Mouse (Mus musculus) spleen, embryonic (tissue): ENCODE results near the gene Immt.

Experiments
- CTCF ChIA-PET: fragments of 350-600 bp; sonication (Branson Sonifier 250); formaldehyde crosslinking; loops from one replicate; lab custom pipeline; 2022; lab: Charles Lee

Immt gene

GRCm38 (mm10) chr6:71830690-71831580 lies at the start of gene Immt:
TSS of gene Immt (plus strand) at chr6:71831331.
- CTCF ChIA-PET = interaction anchor here (1.0 kb wide), 1 partner anchor 9 kb away, joined by 3 read pairs; no protein-coding TSS in a partner anchor

GRCm38 (mm10) chr6:71783165-71783564 lies 48.0 kb upstream of the Immt start:
- CTCF ChIA-PET = no interaction called here

- CTCF ChIA-PET = no interaction called here
Measured at GRCm38 (mm10) chr6:71788348-71788747, 42.8 kb upstream of the Immt start.

DNA sequence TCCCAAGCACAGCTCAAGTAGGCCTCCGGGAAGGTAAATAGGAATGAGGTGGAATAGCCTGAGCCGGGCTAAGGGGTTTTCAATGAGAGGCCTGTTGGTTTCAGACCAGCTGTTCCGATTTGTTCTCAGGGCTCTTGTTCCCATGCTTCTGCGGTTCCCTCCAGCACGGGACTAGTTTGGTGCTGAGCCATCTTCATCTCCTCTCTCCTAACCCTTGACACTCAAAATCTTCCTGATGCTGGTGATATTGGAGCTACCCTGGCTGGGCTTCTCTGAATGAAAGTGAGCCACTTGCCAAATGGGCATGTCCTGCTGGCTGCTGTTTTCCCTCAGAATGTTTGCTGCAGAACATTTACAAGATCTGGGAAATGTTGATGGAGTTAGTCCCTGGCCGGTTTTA lies 39.4 kb upstream of the Immt start:
- CTCF ChIA-PET = no interaction called here

DNA sequence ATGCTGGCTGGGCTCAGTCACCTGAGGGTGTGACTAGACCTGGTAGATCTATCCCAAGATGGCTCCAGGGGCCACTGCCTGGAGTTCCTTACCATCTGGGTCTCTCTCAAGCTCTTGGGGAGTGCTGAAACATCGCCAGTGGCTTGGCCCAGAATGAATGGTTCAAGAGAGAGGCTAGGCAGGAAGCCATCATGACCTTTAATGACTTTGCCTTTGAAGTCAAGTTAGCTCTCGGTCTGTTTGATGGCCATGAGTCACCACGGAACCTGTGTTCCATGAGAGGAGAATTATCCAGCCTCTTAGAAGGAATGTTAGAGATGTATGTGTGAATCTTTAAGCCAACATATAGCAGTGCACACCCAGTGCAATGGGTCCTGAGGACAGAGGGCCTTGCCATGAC lies 31.7 kb upstream of the Immt start:
- CTCF ChIA-PET = interaction anchor here (0.6 kb wide), 1 partner anchor 716 kb away, joined by 6 read pairs; no protein-coding TSS in a partner anchor

GRCm38 (mm10) chr6:71801011-71801713 lies 30.0 kb upstream of the Immt start:
- CTCF ChIA-PET = no interaction called here

- CTCF ChIA-PET = no interaction called here
Measured at GRCm38 (mm10) chr6:71801714-71802094, 29.4 kb upstream of the Immt start.

- CTCF ChIA-PET = interaction anchor here (0.7 kb wide), 1 partner anchor 19 kb away, joined by 3 read pairs; no protein-coding TSS in a partner anchor
Measured at GRCm38 (mm10) chr6:71803609-71804008, 27.5 kb upstream of the Immt start.

- CTCF ChIA-PET = interaction anchor here (0.7 kb wide), 1 partner anchor 18 kb away, joined by 3 read pairs; no protein-coding TSS in a partner anchor
Measured at GRCm38 (mm10) chr6:71804061-71804829, 26.9 kb upstream of the Immt start.

DNA sequence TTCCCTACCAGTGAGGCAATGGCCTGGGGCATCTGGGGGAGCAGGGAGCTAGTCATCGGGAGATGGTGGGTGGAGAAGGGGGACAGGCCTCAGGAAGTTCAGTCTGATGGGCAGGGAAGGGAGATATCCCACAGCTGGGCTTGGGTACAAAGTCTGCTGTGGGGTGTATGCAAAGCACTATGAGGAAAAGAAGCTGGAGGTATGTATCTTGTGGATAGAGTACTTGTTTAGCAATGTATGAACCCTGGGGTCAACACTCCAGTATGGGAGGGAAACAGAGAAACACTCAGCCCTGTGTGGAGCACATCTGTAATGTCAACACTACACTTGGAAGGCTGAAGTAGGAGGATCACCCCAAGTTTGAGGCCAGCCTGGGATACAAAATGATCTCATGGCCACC lies 24.4 kb upstream of the Immt start:
- CTCF ChIA-PET = interaction anchor here (0.5 kb wide), 1 partner anchor 121 kb away, joined by 3 read pairs; no protein-coding TSS in a partner anchor

GRCm38 (mm10) chr6:71809890-71810289 lies 21.2 kb upstream of the Immt start:
- CTCF ChIA-PET = no interaction called here

- CTCF ChIA-PET = interaction anchor here (0.5 kb wide), 1 partner anchor 646 kb away, joined by 3 read pairs; no protein-coding TSS in a partner anchor
Measured at GRCm38 (mm10) chr6:71812820-71813219, 18.3 kb upstream of the Immt start.

DNA sequence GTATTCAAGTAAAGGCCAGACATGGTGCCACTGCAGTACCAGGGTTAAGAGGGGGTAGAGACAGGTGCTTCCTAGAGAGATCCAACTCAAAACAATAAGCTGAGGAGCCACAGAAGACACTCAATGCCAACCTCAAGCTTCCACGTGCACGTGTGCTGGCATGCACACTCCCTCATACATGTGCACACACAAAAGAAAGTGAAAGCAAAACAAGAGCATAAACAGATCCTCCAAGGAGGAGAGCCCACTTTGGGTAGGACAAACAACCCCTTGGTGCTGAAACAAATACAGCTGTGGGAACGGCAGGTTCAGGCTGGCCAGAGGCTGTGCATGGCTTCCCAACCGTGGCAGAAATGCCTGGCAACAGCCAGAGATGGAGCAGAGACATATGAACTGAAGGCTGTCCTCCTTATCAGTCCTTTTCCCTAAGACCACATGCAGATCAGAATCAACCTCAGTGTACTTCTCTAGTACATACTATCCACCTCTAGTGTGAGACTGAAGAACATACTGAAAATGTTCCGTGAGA lies 11.3 kb upstream of the Immt start:
- CTCF ChIA-PET = no interaction called here

- CTCF ChIA-PET = interaction anchor here (1.1 kb wide), 1 partner anchor 19 kb away, joined by 3 read pairs; no protein-coding TSS in a partner anchor
Measured at GRCm38 (mm10) chr6:71823085-71823484, 8.0 kb upstream of the Immt start.

GRCm38 (mm10) chr6:71823488-71823887 lies 7.6 kb upstream of the Immt start:
- CTCF ChIA-PET = no interaction called here

DNA sequence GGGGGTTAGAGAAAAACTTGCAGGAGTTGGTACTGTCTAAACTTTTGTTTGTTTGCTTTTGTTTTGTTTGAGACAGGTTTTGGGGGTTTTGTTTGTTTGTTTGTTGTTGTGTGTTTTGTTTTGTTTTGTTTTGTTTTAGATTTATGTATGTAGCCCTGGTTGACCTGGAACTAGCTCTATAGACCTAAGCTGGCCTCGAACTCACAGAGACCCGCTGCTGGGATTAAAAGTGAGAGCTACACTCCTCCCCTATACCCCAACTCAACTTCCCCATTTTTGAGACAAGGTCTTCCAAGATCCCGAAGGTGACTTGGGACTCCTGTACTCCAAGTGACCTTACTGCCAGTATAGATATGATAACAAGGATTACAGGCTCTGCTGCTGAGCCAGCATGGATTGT lies 7.2 kb upstream of the Immt start:
- CTCF ChIA-PET = no interaction called here

DNA sequence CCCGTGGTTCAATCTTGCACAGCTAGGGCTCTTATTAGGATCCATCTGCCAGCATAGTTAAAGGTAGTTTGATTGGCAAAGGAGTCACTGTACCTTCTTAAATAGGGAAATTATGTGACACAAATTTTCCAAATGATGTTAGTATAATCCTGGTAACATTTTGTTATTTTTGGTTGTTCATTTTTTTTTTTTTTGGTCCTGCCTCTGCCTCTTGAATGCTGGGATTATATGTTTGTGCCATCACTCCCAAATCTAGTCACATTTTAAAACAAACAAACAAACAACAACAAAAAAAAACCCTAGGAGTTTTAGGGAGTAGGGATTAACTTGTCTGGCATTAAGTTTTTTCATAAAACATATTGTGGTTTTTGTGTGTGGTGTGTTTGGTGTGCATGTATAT lies 4.3 kb upstream of the Immt start, which contains the start of gene Mrpl35:
Gene Mrpl35, minus strand, starts transcription at position 101 of the 400 bp plus-strand sequence.
- CTCF ChIA-PET = interaction anchor here (0.7 kb wide), 1 partner anchor 63 kb away, joined by 4 read pairs; no protein-coding TSS in a partner anchor

DNA sequence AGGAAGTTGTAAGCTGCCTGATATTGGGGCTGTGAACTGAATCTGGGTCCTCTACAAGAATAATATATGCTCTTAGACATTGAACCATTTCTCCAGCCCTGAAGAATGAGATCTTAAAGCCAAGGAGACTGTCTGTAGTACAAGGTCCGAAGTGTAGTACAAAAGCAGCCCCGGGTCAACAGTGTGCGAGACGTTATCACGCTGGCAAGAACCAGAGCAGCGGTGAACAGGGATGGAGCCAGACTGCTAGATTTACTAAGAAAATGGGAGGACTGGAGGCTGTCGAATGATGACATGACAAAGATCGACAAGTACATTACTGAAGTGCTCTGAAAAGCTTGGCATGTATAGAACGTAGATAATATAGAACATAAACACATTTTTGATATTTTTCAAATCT lies 1.4 kb upstream of the Immt start:
- CTCF ChIA-PET = interaction anchor here (0.5 kb wide), 1 partner anchor 265 kb away, joined by 3 read pairs; no protein-coding TSS in a partner anchor

DNA sequence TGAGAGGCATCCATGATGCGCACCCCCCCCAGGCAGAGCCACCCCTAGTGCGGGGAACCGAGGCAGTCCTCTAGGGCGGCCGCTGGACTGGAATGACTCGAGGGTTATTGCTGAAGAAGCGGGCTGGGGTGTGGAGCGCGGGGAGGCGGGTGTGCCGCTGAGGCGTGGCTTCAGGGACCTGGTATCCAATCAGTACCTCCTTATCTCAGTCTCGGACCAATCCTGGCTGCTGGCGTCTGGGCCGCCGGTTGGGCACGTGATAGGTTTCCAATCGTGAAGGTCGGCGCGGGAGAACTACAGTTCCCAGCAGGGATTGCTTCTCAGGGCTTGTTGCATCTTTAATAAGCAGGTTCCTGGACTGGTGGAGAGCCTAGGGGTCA lies 440 bp downstream of the Immt start:
- CTCF ChIA-PET = interaction anchor here (1.0 kb wide), 1 partner anchor 9 kb away, joined by 3 read pairs; no protein-coding TSS in a partner anchor

- CTCF ChIA-PET = no interaction called here
Measured at GRCm38 (mm10) chr6:71836811-71837210, 5.7 kb downstream of the Immt start.

GRCm38 (mm10) chr6:71839815-71840214 lies 8.7 kb downstream of the Immt start:
- CTCF ChIA-PET = interaction anchor here (1.2 kb wide), 1 partner anchor 8 kb away, joined by 3 read pairs; no protein-coding TSS in a partner anchor
